Mouse (Mus musculus) left cerebral cortex, postnatal 4 days (tissue): ENCODE data around the gene Rcc1l. TPM values are rescaled to one million over a fixed set of nuclear protein-coding genes. Genes with fewer than 3 reads are reported as not detected.

Experiments used
- DNase-seq: peaks from one replicate; pipeline ENCODE4 v3.0.0-alpha.2; 2022
- intact Hi-C: fragments of 180-260 bp; cut with DNase I; formaldehyde crosslinking; loops from one replicate; pipeline ENCODE4 v1.15.1; 2025
- total RNA-seq, 2 experiments: library from RNA; stranded (reverse); gene quantifications; 2 replicates each; pipeline ENCODE4 v1.2.3; 2021

Gene Rcc1l
- total RNA-seq, 2 experiments from 2014 or later, result 21.2 to 23.2 TPM

- intact Hi-C loops, result no loop called here
- no peak for DNase-seq
Observed at GRCm38 (mm10) chr5:134175696-134176095, 878 bp downstream of the Rcc1l start.

GRCm38 (mm10) chr5:134173206-134173605, 3.4 kb downstream of the Rcc1l start:
- peak; percentile 26 for DNase-seq
- intact Hi-C loops, result no loop called here

- intact Hi-C loops, result no loop called here
- DNase-seq, result no peak
Observed at GRCm38 (mm10) chr5:134170167-134170566, 6.4 kb downstream of the Rcc1l start.

GRCm38 (mm10) chr5:134169231-134169630, 7.3 kb downstream of the Rcc1l start:
- intact Hi-C loops, result no loop called here
- DNase-seq, result no peak

GRCm38 (mm10) chr5:134168033-134168432, 8.5 kb downstream of the Rcc1l start:
- DNase-seq, result no peak
- intact Hi-C loops, result no loop called here

GRCm38 (mm10) chr5:134166642-134167041, 9.9 kb downstream of the Rcc1l start:
- intact Hi-C loops, result no loop called here
- no peak for DNase-seq

- intact Hi-C loops, result no loop called here
- peak; percentile 33 for DNase-seq
Observed at GRCm38 (mm10) chr5:134164688-134165087, 11.9 kb downstream of the Rcc1l start.

GRCm38 (mm10) chr5:134155916-134156466, 20.6 kb downstream of the Rcc1l start:
- intact Hi-C loops, result no loop called here
- no peak for DNase-seq

GRCm38 (mm10) chr5:134151895-134152294, 24.7 kb downstream of the Rcc1l start:
- DNase-seq, result no peak
- intact Hi-C loops, result no loop called here

- intact Hi-C loops, result no loop called here
Observed at GRCm38 (mm10) chr5:134148153-134148552, 28.4 kb downstream of the Rcc1l start.

GRCm38 (mm10) chr5:134147194-134147753, 29.3 kb downstream of the Rcc1l start:
- intact Hi-C loops, result no loop called here

More at GRCm38 (mm10) chr5:134148153-134148552, 28.4 kb downstream of the Rcc1l start:
- DNase-seq, result no peak

GRCm38 (mm10) chr5:134144986-134145385, 31.6 kb downstream of the Rcc1l start:
- intact Hi-C loops, result no loop called here

More at GRCm38 (mm10) chr5:134147194-134147753, 29.3 kb downstream of the Rcc1l start:
- DNase-seq, result no peak

GRCm38 (mm10) chr5:134142381-134142780, 34.2 kb downstream of the Rcc1l start:
- no peak for DNase-seq

More at GRCm38 (mm10) chr5:134144986-134145385, 31.6 kb downstream of the Rcc1l start:
- DNase-seq, result no peak

GRCm38 (mm10) chr5:134141236-134141635, 35.3 kb downstream of the Rcc1l start:
- DNase-seq, result no peak
- intact Hi-C loops, result no loop called here

More at GRCm38 (mm10) chr5:134142381-134142780, 34.2 kb downstream of the Rcc1l start:
- intact Hi-C loops, result no loop called here

- DNase-seq, result no peak
- intact Hi-C loops, result no loop called here
Observed at GRCm38 (mm10) chr5:134139429-134139828, 37.1 kb downstream of the Rcc1l start.

- DNase-seq, result no peak
- intact Hi-C loops, result no loop called here
Observed at GRCm38 (mm10) chr5:134137933-134138332, 38.6 kb downstream of the Rcc1l start.

GRCm38 (mm10) chr5:134136022-134136421, 40.6 kb downstream of the Rcc1l start:
- intact Hi-C loops, result no loop called here
- no peak for DNase-seq

GRCm38 (mm10) chr5:134131586-134131985, 45.0 kb downstream of the Rcc1l start:
- peak; percentile 78 for DNase-seq
- intact Hi-C loops, result no loop called here

- intact Hi-C loops, result no loop called here
- DNase-seq, result no peak
Observed at GRCm38 (mm10) chr5:134126232-134126631, 50.3 kb downstream of the Rcc1l start.

GRCm38 (mm10) chr5:134123846-134124245, 52.7 kb downstream of the Rcc1l start:
- intact Hi-C loops, result no loop called here
- no peak for DNase-seq

- DNase-seq, result no peak
Observed at GRCm38 (mm10) chr5:134121893-134122259, 54.7 kb downstream of the Rcc1l start.

GRCm38 (mm10) chr5:134121138-134121892, 55.3 kb downstream of the Rcc1l start:
- no peak for DNase-seq
- intact Hi-C loops, result no loop called here

More at GRCm38 (mm10) chr5:134121893-134122259, 54.7 kb downstream of the Rcc1l start:
- intact Hi-C loops, result no loop called here
